Mouse (Mus musculus): ENCODE data around the gene Fam205c.

Gene Fam205c

DNA sequence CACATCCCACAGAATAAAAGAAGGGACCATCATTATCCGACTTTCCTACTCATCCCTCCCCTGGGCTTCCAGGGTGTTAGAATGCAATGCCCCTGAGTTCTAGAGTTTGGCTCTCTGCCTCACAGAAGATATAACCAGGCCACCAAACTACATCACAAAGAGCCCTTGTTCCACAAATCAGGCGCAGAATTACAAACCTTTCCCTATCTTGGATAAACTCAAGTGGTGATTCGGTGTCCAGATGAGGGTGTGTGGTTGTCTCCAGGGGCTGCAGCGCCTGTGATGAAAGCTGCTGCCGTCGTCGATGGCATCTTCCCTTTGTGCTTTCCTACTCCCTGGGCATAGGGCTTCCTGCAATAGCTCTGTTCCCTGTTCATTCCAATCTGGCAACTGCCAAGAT lies at the start of gene Fam205c:
Gene Fam205c (minus strand): TSS at position 101 of the 400 bp plus-strand sequence.
- DNase-seq (ENCODE audit: inconsistent ontology term): no peak

DNA sequence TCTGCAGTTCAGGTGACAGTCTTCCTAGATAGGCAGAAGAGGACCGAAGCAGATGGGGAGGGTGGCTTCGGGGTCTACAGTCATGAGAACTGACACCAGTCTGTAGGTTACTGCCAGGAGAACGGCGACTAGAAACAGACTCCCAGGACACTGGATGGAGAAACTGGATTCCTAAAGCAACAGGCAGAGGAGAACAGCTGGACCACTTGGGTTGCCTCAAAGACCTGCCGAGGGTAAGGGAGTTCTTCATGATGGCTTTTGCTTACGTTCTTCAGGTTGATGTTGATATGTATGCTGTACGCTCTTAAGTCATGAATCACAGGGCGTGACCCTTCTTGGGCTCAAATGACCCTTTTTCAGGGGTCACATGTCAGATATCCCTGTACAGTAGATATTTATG lies 48.4 kb upstream of the Fam205c start:
- no peak for DNase-seq (ENCODE audit: inconsistent ontology term)

DNA sequence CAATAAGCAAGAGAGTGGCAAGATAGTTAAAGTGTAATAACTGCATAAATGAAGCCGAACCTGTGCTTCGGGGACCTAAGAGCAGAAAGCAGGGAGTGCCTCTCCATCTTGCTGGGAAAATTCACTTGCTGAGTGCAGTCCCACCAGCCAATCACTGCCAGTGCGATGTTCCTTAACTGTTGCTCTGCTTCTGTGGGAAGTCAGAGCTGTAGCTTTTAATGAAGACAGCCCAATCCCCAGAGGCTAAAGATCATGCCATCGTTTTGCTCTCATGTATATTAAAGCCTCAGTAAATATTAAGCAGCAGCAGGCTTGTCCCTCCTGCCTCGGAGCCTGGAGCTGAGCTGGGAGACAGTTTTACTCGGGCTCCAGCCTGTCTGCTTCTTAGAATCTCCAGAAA lies 48.0 kb upstream of the Fam205c start:
- DNase-seq (ENCODE audit: inconsistent ontology term): no peak

DNA sequence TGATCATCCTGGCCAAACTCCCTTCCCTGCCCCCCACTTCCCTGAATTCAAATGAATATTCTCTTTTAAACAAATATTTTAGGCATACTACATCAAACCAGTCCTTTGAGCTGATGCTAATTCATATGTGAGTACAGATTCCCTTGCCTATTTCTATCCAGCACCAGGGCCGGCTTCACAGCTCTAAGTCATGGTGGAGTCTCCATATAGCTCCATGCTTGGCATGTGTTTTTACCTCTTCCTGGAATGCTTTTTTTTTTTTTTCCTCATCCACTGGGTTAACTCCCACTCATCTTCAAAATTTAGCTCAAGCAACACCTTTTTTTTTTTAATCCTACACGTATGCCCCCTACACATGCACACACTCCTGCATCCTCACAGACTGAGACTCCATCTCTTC lies 47.5 kb upstream of the Fam205c start:
- no peak for DNase-seq (ENCODE audit: inconsistent ontology term)

DNA sequence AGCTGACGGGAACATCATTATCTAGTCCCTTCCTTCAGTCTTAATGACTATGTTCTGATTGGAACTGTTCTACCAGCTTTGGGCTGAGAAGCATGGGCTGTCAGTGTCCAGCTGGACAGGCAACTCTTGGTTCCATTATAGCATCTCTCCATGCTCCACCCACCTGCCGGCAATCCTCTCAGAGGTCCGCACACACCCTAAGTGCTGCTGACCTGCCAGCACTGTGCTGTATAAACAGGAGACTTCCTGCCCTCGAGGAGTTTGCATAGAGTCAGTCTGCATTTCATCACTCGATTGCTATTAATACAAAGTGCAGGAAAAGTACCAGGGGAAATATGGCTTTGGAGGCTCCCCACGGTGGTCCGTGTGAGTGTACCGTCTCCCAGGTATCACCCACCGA lies 46.7 kb upstream of the Fam205c start:
- no peak for DNase-seq (ENCODE audit: inconsistent ontology term)

DNA sequence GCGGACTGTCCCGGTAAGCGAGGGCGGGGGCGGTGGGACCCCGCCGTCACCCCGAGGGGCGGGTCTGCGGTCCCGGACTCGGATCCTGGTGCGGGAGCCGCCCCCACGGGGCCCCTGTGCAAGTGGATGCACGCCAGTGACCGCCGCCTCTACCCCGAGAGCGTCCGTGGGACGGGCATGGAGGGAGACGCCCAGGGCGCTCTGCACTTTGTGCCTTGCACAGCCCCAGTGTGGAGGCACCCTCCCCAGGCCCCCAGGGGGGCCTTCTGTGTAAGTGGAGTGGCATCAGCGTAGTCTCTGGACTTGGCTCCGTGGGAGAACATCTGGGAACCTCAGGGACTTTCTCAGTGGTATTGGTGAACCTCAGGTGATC lies 43.4 kb upstream of the Fam205c start:
- peak; percentile 29 for DNase-seq (ENCODE audit: inconsistent ontology term)

DNA sequence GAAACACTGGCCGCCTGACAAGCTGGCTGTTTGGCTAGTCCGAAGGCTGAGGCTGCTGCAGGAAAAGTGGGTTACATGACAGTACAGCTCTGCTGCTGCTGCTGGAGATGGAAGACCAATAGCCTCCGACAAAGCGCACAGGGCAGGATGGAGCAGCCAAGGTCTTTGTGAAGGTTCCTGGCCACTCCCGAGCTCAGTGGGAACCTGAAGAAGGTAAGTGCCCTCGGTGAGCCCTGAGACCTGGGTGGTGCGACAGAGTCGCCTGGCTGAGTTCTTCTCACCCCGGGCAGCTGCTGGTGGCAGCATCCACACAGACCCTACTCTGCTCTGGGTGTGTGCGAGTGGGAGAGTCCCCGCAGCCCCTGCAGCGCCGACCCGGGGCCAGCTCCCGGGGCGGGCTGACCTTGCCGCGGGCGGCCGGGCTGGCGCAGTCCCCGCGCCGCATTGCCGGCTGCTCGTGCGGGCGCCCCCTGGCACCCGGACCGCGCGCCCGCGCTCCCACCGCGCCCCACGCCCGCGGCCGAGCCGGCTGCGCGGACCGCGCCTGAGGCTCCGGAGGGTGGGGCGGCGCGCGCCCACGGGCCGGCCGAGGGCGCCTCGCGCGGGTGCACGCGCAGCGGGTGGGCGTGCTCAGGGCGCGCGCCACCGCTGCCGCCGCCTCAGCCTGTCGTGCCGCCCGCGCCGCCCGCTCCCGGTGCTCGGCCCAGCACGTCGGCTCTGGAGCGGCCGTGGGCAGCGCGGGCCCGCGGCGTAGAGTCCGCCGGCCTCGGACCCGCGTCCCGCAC lies 42.8 kb upstream of the Fam205c start, which contains the start of gene Phf24:
Gene Phf24 (plus strand): TSS at position 44 of the 785 bp plus-strand sequence.
- DNase-seq (ENCODE audit: inconsistent ontology term): peak; percentile 59

DNA sequence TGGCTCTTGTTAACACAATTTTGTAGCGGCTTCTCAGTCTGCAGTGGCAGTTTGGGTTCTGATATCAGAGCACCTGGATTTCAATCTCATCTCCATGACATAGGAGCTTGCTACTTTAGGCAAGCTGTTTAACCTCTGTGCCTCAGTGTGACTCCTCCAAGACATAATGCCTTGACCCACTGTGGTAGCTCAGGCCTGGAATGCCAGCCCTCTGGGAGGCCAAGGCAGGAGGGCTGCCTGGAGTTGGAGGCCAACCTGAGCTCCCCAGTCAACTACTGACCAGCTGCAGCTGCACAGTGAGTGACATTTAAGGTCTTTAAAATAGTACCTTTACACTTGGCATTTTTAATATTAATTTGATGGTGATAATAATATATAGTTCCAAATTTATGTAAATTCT lies 41.9 kb upstream of the Fam205c start:
- no peak for DNase-seq (ENCODE audit: inconsistent ontology term)

DNA sequence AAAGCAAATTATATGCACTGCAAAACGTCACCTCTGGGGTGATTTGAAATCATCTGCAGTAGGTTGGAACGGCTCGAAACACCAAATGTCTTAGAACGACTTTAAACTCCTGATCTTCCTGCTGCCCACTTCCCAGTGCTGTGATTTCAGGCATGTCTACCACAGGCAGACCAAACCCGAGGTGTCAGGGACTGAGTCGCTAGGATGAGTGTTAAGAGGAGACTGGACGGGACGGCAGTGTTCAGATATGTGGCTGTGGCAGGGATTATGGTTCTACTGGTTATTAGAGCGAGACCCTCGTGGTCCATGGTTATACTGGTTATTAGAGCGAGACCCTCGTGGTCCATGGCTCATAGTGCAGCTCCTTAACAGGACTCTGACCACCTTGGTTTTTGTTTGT lies 41.3 kb upstream of the Fam205c start:
- DNase-seq (ENCODE audit: inconsistent ontology term): no peak

DNA sequence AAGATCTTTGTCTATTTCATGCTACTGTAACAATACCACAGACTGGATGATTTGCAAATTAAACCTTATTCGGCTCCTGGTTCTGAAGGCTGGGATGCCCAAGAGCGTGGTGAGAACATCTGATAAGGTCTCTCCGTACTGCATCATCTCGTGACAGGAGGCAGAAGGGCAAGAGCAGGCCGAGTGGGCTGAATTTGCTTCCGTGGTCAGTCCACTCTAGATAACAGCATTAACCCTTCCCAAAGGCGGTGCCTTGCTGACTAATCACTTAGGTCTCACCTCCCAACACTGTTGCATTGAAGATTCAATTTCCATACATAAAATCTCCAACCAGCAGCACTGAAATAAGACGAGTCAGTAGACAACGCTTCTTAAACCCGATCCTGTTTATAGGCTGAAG lies 39.4 kb upstream of the Fam205c start:
- no peak for DNase-seq (ENCODE audit: inconsistent ontology term)

DNA sequence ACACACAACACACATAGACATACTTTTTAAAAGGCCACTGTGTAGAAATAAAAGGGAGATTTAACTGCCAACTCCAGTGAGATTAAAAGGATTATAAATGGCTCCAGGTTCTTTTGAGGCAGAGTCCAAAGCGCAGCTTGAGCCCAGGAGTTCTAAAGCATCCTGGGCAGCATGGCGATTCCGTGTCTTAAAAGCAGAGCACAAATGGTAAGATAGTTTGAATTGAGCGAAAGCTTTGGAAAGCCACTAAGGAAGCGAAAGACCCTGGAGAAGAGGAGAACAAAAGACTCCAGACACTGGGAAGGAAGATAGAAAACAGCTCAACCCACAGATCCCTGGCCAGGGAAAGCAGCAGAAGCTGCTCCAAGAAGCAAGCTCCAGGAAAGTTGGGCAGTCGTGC lies 30.9 kb upstream of the Fam205c start:
- DNase-seq (ENCODE audit: inconsistent ontology term): no peak

DNA sequence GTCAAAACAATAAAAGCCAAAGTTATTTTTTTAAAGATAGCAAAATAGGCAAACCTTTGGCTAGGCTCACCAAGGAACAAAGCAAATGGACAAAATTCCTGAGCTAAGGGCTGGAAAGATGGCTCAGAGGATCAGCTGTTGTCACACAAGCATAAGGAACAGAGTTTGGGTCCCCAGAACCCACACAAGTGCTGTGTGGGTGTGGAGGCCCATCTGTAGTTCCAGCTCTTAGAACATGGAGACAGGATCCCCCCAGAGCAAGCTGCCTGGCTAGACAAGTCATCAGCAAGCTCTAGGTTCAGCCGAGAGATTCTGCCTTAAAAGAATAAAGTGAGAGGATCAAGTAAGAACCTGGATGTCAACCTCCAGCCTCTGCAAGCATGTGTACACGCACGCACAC lies 30.5 kb upstream of the Fam205c start:
- DNase-seq (ENCODE audit: inconsistent ontology term): no peak

DNA sequence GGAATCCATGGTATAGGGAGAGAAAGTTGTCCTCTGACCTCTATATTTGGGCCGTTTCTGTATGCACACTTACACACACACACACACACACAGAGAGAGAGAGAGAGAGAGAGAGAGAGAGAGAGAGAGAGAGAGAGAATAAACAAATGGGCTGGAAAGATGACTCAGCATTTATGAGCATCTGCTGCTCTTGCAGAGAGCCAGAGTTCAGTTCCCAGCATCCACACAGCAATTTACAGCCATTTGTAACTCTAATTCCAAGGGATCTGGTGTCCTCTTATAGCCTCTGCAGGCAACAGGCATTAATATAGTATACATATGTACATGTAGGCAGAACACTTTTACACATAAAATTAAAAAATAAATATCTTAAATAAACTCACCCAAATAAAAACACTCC lies 29.9 kb upstream of the Fam205c start:
- no peak for DNase-seq (ENCODE audit: inconsistent ontology term)

DNA sequence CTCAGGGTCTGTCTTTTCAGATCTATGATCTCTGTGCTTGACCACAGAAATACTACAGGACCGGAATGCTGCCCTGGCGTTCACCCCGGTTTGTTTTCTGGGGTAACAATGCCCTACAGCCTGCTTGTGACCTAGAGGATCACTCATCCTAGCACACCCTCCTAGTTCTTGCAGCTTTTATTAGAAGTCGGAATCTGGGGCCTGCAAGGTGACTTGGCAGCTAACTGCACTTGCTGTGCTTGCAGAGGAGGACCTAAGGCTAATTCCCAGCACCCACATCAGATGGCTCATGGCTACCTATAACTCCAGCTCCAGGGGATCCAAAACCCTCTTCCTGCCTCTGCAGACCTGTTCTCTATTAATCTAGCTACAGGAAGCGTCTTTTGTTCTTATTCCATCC lies 28.7 kb upstream of the Fam205c start:
- DNase-seq (ENCODE audit: inconsistent ontology term): no peak

DNA sequence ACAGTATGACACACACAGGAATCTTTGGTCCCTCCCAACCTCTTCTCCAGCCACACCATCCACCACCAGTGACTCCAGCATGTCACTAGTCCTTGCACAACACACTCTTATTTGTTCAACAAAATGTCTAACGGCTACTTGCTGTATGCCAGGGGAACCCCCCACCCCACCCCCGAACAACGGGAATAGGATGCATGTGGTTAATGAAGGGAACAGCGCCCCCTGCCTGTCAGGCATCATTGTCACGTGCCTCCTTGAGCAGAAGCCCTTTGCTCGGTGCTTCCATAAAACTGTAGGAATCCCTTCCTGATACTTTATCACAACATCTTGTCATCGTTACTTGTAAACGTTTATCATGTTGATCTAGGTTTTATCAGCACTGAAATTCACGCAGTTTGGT lies 28.1 kb upstream of the Fam205c start:
- DNase-seq (ENCODE audit: inconsistent ontology term): no peak

DNA sequence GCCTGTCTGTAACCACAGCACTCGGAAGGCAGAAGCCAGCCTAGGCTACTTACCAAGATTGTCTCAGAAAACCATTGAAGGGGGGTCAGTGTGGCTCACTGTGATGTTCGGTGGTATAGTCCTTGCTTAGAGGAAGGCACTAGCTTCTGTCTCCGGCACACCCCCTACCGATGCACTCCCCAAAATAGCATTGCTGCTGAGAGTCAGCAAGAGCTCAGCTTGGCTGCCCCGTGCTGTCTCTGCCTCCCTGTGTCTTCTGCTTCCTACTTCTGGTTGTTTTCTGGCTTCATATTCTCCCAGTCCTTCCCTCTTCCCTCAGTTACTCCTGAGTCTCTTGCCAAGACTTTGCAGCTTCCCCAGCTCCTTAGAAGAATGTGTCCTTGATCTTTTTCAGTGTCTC lies 26.8 kb upstream of the Fam205c start:
- DNase-seq (ENCODE audit: inconsistent ontology term): no peak

DNA sequence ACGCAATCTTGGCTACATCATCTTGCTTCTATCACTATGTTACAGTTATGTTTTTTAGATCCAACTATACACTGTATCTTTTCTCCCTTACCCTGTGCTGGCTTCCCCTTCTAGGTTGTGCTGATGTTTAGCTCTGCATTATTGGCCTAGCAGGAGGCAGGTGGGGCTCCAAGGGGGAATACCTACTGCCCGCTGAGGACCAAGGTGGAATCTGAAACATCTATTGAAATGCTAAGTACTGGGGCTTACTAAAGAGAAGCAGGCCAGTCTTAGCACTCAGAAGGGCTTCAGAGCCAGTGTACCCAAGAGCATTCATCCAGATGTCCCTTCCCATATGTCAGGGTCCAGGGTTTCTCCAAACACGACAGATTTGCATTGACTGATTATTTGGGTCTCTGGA lies 24.9 kb upstream of the Fam205c start:
- DNase-seq (ENCODE audit: inconsistent ontology term): no peak

DNA sequence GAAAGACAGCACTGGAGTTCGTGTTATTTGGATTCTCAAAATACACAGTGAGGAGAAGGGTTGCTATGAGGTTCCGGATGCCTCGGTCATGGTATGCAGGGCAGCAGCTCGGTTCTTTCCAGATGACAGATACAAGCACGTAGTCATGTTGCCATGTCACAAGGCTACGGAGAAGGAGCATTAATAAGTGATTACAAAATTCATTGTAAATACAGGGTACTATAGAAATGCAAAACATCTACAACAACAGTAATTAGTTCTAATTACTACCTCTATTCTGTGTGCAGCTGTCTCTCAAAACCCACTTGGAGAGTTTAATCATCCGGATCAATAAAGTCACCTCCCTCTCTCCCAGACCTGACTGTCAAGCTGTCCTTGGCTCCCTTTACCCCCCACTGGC lies 21.1 kb upstream of the Fam205c start:
- no peak for DNase-seq (ENCODE audit: inconsistent ontology term)

DNA sequence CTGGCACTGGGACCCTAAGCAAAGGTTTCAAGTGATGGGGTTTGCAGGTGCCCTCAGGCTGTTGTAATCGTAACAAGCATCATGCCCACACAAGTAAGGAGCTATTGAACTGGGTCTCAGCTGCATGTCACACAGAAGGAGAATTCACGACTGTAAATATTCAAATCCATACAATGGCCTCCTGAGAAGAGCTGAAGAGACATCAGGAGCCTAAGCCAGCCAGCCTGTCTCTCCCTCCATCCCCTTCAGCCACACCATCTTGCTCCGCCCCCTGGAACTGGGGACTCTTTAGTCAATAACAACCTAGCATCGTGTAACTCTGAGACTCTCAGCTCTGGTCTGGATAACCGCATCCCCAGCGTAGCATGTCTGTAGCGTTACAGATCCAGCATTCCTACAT lies 17.1 kb upstream of the Fam205c start:
- DNase-seq (ENCODE audit: inconsistent ontology term): no peak

DNA sequence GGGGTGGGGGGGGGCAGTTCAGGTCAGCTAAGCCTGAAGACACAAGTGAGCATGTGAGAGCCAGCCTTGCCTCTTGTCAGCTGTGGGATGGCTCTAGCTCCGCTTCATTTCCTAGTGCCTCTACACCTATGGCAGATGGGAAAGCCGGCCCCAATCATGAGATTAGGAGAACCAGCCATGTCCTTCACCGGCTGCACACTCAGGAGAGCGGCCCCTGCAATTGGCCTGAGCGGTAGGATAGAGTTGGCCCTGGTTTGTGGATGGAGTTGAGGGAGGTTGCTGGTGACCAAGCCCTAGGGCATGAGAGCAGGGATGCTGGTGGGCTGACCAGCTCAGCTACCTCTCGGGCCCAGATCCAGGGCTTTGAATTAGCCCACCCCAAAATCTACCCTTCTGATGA lies 14.8 kb upstream of the Fam205c start:
- DNase-seq (ENCODE audit: inconsistent ontology term): no peak

DNA sequence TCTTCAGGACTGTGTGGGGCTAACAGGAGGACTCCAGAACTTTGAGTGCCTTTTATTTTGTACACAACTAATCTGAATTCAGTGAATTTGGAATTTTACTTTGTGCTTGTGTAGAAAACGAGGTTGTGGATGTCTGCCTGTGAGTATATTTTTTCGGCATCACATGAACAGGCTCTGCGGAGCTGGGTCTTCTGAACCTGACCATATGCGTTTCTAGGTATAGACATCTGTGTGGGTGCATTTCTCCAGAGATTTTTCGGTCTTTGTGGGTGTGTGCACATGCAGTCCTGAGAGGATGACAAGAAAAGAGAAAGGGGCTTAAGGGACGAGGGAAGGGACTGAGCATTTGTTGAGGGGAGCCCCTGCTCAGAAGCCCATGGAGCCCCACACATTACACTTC lies 12.9 kb upstream of the Fam205c start:
- no peak for DNase-seq (ENCODE audit: inconsistent ontology term)

DNA sequence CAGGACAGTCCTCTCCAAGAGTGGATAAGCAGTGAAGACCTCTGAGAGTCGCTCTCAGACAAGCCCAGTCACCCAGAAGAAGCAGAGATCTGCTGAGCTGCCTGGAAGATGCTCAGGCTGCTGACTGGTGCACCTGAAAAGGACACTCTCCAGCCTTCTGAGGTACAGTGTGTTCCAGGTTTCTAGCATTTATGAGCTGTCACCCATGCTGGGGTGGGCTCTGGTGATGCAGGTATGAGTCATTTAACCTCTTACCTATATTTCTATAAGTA lies 6.6 kb upstream of the Fam205c start:
- DNase-seq (ENCODE audit: inconsistent ontology term): no peak

DNA sequence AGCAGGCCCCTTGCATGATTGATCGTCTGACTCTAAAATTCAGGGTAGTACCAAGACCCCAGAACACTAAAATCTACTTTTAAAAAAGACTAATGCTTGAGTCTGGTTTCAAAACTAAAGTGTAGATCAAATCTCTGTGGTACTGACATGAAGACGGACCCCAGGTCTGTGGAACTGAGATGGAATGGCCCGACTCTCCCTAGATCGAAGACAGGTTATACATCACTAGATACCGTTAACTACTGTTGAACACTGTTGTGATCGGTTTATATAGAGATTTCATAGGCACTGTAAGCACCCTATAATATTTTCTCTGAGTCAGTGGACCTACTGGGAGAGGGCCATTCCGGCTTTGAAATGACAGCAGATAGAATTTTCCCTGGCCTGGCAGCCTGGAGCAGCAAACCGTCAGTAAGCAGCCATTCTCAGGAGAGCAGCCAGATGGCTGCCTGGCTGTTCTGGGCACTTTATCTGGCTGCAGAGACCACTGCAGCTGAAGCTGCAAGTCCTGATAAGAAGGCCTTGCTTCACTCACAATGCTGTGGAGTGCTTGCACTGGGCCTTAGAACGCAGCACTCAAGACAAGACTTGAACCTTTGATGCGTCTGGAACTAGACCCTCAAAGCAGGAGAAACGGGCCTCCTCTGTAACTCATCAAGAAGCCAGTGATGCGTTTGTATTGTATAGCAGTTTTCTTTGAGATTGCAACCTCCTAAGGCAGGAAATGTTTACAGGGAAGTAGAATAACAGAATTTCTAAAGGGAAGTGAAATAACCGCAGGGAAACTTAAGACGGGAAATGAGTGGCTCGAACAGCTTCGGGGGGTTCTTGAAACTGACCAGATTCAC lies 6.0 kb upstream of the Fam205c start:
- DNase-seq (ENCODE audit: inconsistent ontology term): no peak

DNA sequence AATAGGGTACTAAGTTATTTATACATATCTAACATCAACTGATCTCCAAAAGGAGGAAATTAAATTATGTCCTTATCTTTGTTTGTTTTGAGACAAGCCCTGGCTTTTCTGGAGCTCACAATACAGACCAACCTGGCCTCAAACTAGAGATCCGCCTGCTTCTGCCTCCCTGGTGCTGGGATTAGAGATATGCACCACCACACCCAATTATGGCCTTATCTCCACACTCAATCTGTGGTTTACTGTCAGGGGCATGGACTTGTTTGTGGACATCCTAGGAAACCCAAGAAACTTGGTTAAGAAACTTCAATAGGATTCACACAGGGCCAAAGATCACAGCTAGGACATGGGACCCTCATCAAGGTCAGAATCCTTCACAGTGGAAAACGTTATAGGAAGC lies 3.6 kb upstream of the Fam205c start:
- DNase-seq (ENCODE audit: inconsistent ontology term): no peak
